Mouse (Mus musculus) forebrain, postnatal 0 days (tissue): ENCODE results near the gene Soga1. TPM values are rescaled to one million over a fixed set of nuclear protein-coding genes. Genes with fewer than 3 reads are reported as not detected.

Experiments used
- ATAC-seq: fragments of 200-750 bp; cut with Nextera tagmentation; 2 replicates; pipeline ENCODE4 v1.8.0; 2017; ENCODE audit warnings: mild to moderate bottlenecking, moderate library complexity
- DNase-seq: peaks from one replicate; pipeline ENCODE4 v3.0.0-alpha.2; 2015
- H3K27ac ChIP-seq: fragments of 300-500 bp; sonication (generic); 2 replicates; pipeline ENCODE4 v1.5.1; 2014; ENCODE audit warnings: low read depth, mild to moderate bottlenecking, antibody characterized with exemption, low read length, moderate library complexity, mixed read lengths
- H3K27me3 ChIP-seq: fragments of 300-500 bp; sonication (generic); 2 replicates; pipeline ENCODE4 v1.6.1; 2014; ENCODE audit warnings: mild to moderate bottlenecking, low read length, mixed read lengths; ENCODE audit not compliant: insufficient read depth
- H3K36me3 ChIP-seq: fragments of 300-500 bp; sonication (generic); 2 replicates; pipeline ENCODE4 v1.6.1; 2014; ENCODE audit warnings: mild to moderate bottlenecking, moderate library complexity; ENCODE audit not compliant: insufficient read depth
- H3K4me1 ChIP-seq: fragments of 300-500 bp; sonication (generic); 2 replicates; pipeline ENCODE4 v1.6.1; 2014; ENCODE audit warnings: antibody characterized with exemption; ENCODE audit not compliant: insufficient read depth
- H3K4me2 ChIP-seq: fragments of 300-500 bp; sonication (generic); 2 replicates; pipeline ENCODE4 v1.6.1; 2014; ENCODE audit warnings: low read depth, mild to moderate bottlenecking, moderate library complexity
- H3K4me3 ChIP-seq: fragments of 300-500 bp; sonication (generic); 2 replicates; pipeline ENCODE4 v1.5.1; 2014; ENCODE audit warnings: low read depth, low read length, mixed read lengths
- H3K9ac ChIP-seq: fragments of 300-500 bp; sonication (generic); 2 replicates; pipeline ENCODE4 v1.6.1; 2014; ENCODE audit warnings: mild to moderate bottlenecking
- H3K9me3 ChIP-seq: fragments of 300-500 bp; sonication (generic); 2 replicates; pipeline ENCODE4 v1.6.1; 2016; ENCODE audit warnings: low read length
- CTCF ChIP-seq: sonication (generic); IDR thresholded peaks from 2 replicates; pipeline ENCODE4 v1.5.1; 2016; ENCODE audit warnings: antibody characterized with exemption, control low read depth, low read depth
- WGBS: fragments of 180-500 bp; shearing (Covaris S2); extraction: QIAGEN DNeasy Blood & Tissue Kit; methylation state at CpG from one replicate; pipeline ENCODE4 v1.1.7; 2014; 5-methylcytosine and 5-hydroxymethylcytosine counted together
- polyA plus RNA-seq: library from polyadenylated mRNA; unstranded; fragments of >200 nt; fragmentation: Nextera tagmentation; extraction: Ambion mirVana; gene quantifications from 2 replicates; pipeline ENCODE4 v1.2.1, GENCODE M21; 2015
- total RNA-seq: library from RNA; depleted of rRNA; stranded (reverse); fragments of >200 nt; gene quantifications from 2 replicates; pipeline ENCODE4 v1.2.3, GENCODE M21; 2014

The Soga1 gene
- total and polyA plus RNA-seq, 2 experiments from 2014 or later = 3.9 to 93.7 TPM

DNA sequence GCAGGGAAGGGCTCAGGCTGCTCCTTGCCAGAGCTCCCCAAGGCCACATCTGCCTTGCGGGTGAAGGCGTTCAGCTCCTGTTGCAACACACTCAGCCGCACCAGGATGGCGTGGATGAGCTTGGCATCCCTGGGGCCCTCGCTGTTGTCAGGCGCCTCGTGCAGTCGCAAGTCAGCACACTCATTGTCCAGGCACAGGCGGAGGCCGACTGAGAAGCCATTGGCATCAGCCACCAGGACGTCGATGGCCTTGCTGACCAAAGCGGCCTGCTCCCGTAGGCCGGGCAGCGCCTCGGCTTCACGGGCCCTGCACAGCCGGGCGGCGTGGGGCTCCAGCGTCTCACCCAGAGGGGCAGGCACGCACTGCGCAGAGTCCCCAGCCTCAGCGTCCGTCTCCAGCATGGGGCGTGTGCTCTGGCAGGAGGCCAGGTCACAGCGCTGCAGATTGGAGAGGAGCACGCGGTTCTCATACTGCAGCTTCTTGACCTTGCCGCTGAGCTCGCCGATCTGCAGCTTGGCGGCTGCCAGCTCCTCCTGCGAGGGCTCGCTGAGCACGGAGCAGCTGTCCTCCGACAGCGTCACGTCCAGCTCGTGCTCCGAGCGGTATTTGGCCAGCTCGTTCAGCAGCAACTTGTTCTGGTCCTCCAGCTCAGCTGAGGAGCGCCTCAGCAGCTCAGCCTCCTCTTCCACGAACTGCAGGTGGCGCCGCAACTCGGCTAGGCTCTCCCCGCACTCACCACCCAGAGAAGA lies 39.0 kb downstream of the Soga1 start:
- ATAC-seq = peak; percentile 38
- peak; percentile 26 for DNase-seq
- Histone ChIP-seq H3K27me3 (no peaks in the 10 kb centered on the region), H3K36me3 (peaks cover 62% of the 10 kb centered on the region), H3K27ac (no peak overlapping the region), H3K9me3 (no peaks in the 10 kb centered on the region), H3K4me2 (no peak overlapping the region), H3K9ac (no peak overlapping the region), H3K4me3 (no peak overlapping the region), H3K4me1 (no peaks in the 10 kb centered on the region)
- 84% methylated on average over 48 of the region's 50 CpGs for WGBS
- no peak for TF ChIP-seq CTCF

DNA sequence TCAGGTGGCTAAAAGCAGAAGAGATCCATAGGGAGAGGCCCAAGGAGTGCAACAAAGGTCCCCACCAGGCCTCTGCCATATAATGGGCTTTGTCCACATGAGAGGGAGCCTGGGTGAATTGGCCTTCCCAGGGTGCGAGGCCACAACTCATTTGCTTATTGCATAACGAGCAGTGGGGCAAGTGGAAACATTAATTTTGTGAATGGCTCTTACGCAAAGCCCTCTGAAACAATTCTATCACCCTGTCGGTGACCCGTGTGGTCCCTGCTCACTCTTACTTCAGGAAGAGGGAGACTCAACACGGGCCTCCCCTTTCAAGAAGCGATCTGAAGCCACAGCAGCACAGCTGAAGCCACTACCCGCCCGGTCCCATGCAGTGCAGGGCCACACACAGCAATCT lies 41.8 kb downstream of the Soga1 start:
- ATAC-seq = no peak

DNA sequence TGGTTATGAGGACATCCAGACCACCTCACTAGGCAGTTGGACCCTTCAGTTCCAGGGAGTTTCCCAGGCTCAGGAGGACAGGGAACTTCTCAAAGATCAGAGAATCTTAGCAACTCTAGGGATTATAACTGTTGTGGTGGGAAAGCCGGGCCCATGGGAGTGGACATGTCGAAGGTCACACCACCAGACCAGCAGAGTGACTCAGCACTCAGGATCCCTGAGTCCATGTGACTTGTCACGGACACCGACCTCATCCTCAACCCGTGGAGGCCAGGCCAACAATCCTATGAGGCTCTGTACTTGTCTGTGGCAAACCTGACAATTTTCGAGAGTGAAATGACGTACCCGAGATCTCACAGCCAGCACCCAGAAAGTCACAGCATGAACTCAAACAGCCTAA lies 42.7 kb downstream of the Soga1 start:
- no peaks in the 10 kb centered on the region for H3K4me1 ChIP-seq
- H3K4me3 ChIP-seq = no peak overlapping the region
- WGBS = 93% methylated on average over 8 of the region's 8 CpGs
- DNase-seq = no peak
- peaks cover 70% of the 10 kb centered on the region for H3K36me3 ChIP-seq
- H3K27ac ChIP-seq = no peak overlapping the region
- no peak for ATAC-seq
- no peaks in the 10 kb centered on the region for H3K9me3 ChIP-seq
- no peak overlapping the region for H3K9ac ChIP-seq
- no peak overlapping the region for H3K4me2 ChIP-seq
- H3K27me3 ChIP-seq = no peaks in the 10 kb centered on the region
- no peak for TF ChIP-seq CTCF

More for the DNA sequence above, 41.8 kb downstream of the Soga1 start:
- Histone ChIP-seq H3K9ac (no peak overlapping the region), H3K9me3 (no peaks in the 10 kb centered on the region), H3K4me2 (no peak overlapping the region), H3K4me1 (no peaks in the 10 kb centered on the region), H3K36me3 (peaks cover 73% of the 10 kb centered on the region), H3K27ac (no peak overlapping the region), H3K4me3 (no peak overlapping the region), H3K27me3 (no peaks in the 10 kb centered on the region)
- no peak for DNase-seq
- 37% methylated on average over 9 of the region's 9 CpGs for WGBS
- TF ChIP-seq CTCF = no peak

DNA sequence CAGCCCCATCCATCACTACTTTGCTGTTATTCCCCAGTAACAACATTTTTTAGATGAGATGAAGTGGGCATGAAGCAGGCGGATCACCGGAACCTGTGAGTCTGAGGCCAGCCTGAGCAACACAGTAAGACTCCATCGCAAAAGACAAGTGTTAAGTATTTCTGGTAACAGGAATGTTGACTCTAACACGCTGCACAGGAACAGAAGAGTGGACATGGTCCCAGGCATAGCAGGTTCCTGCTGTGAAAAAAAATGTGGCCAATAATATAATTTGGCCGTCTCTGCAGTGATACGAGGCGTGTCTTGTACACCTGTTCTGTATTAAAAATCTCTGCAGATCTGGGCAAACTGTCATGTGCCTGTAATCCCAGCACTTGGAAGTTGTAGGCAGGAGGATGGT lies 43.7 kb downstream of the Soga1 start:
- DNase-seq = no peak
- no peak for ATAC-seq
- peaks cover 68% of the 10 kb centered on the region for H3K36me3 ChIP-seq

DNA sequence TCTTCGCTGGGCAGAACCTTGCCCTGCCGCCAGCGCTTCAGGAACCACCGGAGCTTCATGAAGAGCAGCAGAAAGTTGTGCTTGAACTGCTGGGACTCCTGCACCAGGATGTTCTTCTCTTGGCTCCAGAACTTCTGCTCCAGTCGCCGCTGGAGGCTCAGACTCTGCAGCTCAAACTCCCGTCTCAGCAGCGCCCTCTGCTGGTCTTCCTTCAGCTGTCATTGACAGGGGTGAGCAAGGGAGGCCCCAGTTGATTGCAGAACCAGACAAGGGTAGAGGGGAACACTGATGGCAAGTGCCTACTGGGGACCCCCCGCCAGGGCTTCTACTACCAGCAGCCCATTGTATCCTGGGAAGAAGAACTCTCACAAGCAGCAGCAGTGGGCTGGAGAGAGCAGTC lies 48.2 kb downstream of the Soga1 start:
- no peak overlapping the region for H3K9ac ChIP-seq
- H3K36me3 ChIP-seq = peaks cover 81% of the 10 kb centered on the region
- ATAC-seq (peak; percentile 84), DNase-seq (peak; percentile 86)
- no peaks in the 10 kb centered on the region for H3K27me3 ChIP-seq
- H3K9me3 ChIP-seq = no peaks in the 10 kb centered on the region
- H3K4me2 ChIP-seq = no peak overlapping the region
- no peak overlapping the region for H3K4me3 ChIP-seq
- no peak overlapping the region for H3K27ac ChIP-seq
- no peaks in the 10 kb centered on the region for H3K4me1 ChIP-seq
- peak; percentile 89 for TF ChIP-seq CTCF
- 46% methylated on average over 9 of the region's 9 CpGs for WGBS

More for the DNA sequence above, 43.7 kb downstream of the Soga1 start:
- Histone ChIP-seq H3K27me3 (no peaks in the 10 kb centered on the region), H3K9me3 (no peaks in the 10 kb centered on the region), H3K27ac (no peak overlapping the region), H3K9ac (no peak overlapping the region), H3K4me2 (no peak overlapping the region), H3K4me1 (no peaks in the 10 kb centered on the region), H3K4me3 (no peak overlapping the region)
- 90% methylated on average over 7 of the region's 7 CpGs for WGBS
- no peak for TF ChIP-seq CTCF

DNA sequence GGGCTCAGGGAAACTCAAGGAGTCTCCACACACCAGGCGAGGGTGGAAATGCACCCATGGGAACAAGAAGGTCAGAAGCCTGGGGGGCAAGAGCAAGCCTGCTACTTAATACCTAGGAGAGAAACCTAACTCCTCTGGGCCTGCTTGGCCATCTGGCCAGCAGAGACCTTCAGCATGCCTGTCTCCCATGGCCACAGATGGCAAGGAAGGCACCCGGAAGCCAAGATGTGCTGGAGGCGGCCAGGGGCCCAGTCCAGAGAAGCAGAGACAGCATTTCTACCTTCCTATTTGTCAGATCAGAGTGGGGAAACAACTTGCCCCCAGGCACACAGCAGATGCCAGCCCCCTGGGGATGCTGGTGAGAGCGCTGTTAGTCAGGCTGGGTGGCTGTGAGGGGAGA lies 50.8 kb downstream of the Soga1 start:
- H3K4me1 ChIP-seq = no peaks in the 10 kb centered on the region
- no peaks in the 10 kb centered on the region for H3K27me3 ChIP-seq
- TF ChIP-seq CTCF = no peak
- no peak for ATAC-seq
- no peak overlapping the region for H3K4me2 ChIP-seq
- H3K9ac ChIP-seq = no peak overlapping the region
- H3K27ac ChIP-seq = no peak overlapping the region
- no peaks in the 10 kb centered on the region for H3K9me3 ChIP-seq
- 92% methylated on average over 4 of the region's 4 CpGs for WGBS
- DNase-seq = no peak
- no peak overlapping the region for H3K4me3 ChIP-seq
- peaks cover 80% of the 10 kb centered on the region for H3K36me3 ChIP-seq

DNA sequence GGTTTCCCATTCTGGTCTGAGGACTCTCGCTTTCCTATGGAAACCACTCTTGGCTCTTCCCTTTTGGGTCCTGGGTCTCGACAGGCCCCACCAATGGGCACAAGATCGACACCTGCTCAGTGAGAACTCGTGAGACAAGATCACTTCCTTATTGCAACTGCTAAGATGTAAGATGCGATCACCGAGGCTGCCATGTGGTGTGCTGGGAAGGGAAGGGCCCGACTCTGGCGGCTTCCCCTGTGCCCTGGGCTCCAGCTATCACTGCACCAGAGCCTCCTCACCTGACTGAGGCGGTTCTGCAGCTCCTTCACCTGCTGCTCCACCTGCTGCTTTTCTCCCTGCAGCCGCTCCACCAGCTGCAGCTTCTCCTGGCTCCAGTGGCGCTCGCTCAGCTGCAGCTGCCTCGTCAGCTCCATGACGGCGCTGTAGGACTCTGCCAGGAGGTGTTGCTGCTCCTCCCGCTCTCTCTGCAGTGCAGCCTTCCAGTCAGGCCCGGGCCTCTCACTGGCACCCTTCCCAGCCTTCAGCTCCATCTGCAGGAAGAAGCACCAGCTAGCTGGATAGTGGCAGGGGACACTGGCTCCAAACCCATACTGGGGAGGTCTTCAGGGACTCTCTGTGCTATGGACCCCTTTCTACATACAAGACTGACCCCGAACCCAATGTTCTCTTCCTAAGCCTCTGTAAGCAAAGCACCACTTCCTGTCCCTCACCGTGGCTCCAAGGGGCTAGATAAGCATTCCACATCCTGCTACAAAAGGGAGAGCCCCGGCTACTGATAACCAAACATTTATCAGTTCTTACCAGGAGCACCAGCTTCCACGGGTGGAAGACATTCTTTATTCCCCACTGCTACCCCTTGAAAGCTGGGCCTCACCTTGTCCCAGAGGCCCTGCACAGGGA lies 51.7 kb downstream of the Soga1 start:
- no peaks in the 10 kb centered on the region for H3K4me1 ChIP-seq
- H3K4me2 ChIP-seq = no peak overlapping the region
- WGBS = 83% methylated on average over 21 of the region's 21 CpGs
- peak; percentile 12; the same call in 1 of the 2 replicates for TF ChIP-seq CTCF
- ATAC-seq (peak; percentile 40; the same call in 1 of the 2 replicates), DNase-seq (peak; percentile 34)
- H3K4me3 ChIP-seq = no peak overlapping the region
- H3K9me3 ChIP-seq = no peaks in the 10 kb centered on the region
- no peak overlapping the region for H3K27ac ChIP-seq
- H3K27me3 ChIP-seq = no peaks in the 10 kb centered on the region
- peaks cover 83% of the 10 kb centered on the region for H3K36me3 ChIP-seq
- no peak overlapping the region for H3K9ac ChIP-seq
